Mouse (Mus musculus) brain, embryonic 14.5 days (tissue): Measurements from ENCODE around the gene Appl1. TPM values are rescaled to one million over a fixed set of nuclear protein-coding genes. Genes with fewer than 3 reads are reported as not detected.

Source experiments
- DNase-seq: peaks from one replicate; pipeline ENCODE4 v3.0.0-alpha.2; 2011; ENCODE audit warnings: low read depth
- CTCF ChIP-seq: fragments of 200-500 bp; IDR thresholded peaks from 2 replicates; pipeline ENCODE4 v1.5.1; 2012; ENCODE audit warnings: inconsistent platforms, mild to moderate bottlenecking, moderate library complexity, borderline replicate concordance; ENCODE audit not compliant: insufficient read depth, insufficient read length; ENCODE audit errors: extremely low read depth
- POLR2A ChIP-seq: fragments of 200-500 bp; IDR thresholded peaks from 2 replicates; pipeline ENCODE4 v1.6.1; 2012; ENCODE audit warnings: mild to moderate bottlenecking, inconsistent platforms, borderline replicate concordance; ENCODE audit not compliant: poor library complexity, insufficient read depth, insufficient read length, severe bottlenecking; ENCODE audit errors: extremely low read depth
- polyA plus RNA-seq: library from polyadenylated mRNA; depleted of rRNA; stranded (reverse); fragments of >200 nt; gene quantifications from 2 replicates; pipeline ENCODE4 v1.2.3, GENCODE M21; 2012; rRNA removed

Appl1 gene
- polyA plus RNA-seq, 1 experiment = 32.1 TPM

DNA sequence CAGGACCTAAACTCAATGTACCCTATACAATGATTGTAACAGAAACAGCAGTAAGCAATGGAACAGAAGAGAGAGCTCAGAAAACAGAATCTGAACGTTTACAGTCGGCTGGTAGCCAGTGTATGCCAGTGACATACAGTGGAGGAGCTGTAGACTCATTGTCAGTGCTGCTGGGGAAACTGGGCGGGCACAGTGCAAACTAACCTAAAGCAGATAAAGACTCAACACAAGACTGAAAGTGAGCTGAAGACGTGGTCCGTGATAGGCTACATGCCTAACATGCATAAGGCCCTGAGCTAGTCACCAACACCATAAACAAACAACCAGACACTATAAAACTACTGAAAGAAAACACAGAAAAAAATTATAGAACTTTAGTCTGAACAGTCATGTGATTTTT, 89.3 kb downstream of the Appl1 start:
- no peak for DNase-seq
- TF ChIP-seq CTCF = no peak

DNA sequence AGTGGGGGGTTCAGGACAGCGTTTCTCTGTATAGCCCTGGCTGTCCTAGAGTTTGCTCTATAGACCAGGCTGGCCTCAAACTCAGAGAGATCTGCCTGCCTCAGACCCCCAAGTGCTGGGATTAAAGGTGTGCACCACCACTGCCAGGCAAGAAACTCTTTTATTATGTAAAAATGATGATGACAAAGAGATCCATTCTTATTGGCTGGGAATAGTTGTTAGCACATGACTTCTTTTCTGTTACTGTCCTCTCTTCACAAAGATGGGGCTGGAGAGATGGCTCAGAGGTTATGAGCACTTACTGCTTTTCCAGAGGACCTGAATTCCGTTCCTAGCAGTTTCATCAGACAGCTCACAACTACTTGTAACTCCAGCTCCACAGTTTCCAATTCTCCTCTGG, 91.1 kb downstream of the Appl1 start:
- DNase-seq = no peak
- TF ChIP-seq POLR2A (no peak), CTCF (no peak)

GRCm38 (mm10) chr14:26878756-26879155, 92.3 kb downstream of the Appl1 start:
- no peak for DNase-seq
- TF ChIP-seq POLR2A = no peak
- no peak for TF ChIP-seq CTCF

Other genes with a start within 250 kb of the Appl1 start
- not detected in 2 replicates for gene Asb14, start 76.7 kb downstream of the Appl1 start, polyA plus RNA-seq
- gene Hesx1, start 23.2 kb upstream of the Appl1 start, polyA plus RNA-seq = 0.22 TPM in 1 of 2 replicates, not detected in the other
- 4.7 and 7.4 TPM in 2 replicates for gene Il17rd, start 67.7 kb upstream of the Appl1 start, polyA plus RNA-seq
- gene Arhgef3, start 143.7 kb upstream of the Appl1 start, polyA plus RNA-seq = 2.5 and 4.9 TPM in 2 replicates